Mouse (Mus musculus): ENCODE results near the gene Gpr137c.

DNA sequence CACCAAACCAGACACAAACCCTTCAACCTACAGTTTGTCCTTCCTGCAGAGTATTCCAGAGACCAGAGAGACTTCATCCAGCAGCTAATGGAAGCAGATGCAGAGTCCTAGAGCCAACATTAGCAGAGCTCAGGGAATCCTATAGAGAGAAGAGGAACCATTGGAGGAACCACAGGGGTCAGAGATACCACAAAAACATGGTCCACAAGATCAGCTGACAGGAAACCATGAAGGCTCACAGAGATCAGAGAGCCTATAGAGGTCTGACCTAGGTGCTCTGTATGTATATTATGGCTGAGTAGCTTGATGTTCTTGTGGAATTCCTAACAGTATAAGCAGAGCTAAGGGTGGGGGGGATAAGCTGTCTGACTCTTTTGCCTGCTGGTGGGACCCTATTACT is 18.9 kb upstream of the Gpr137c start:
- TF ChIP-seq CTCF (conservative IDR thresholded peaks at IDR 0.05; ENCODE audit: low read length), result no peak
- TF ChIP-seq POU5F1 (IDR thresholded peaks at IDR 0.05; ENCODE audit: borderline replicate concordance, low read length), result no peak

Measured in E14TG2a.4 (cell line).